Mouse (Mus musculus): ENCODE measurements around the gene Aifm3.
"Not testable (repeated sequence)": the region's sequence is repeated elsewhere in the genome, so short reads cannot be mapped to it uniquely, and the experiment has no call there.

The Aifm3 gene

DNA sequence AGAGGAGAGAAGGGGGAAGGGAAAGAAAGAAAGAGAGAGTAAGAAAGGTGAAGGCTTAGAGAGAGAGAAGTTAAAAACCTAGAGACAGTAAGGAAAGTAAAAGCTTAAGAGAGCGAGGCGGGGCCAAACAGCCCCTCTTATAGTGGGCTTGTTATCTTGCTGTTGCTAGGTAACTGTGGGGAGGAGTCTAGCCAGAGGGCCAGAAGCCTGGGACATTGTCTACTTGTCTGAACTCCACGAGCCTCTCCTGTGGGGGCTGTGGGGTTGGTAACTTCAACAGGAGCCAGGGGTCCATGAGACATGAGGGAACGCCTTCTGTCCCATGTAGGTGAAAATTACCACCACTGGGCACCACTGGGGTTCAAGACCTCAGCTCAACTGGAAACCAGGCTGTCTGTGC is 65.3 kb downstream of the Aifm3 start:
- not testable (repeated sequence) for DNase-seq

DNA sequence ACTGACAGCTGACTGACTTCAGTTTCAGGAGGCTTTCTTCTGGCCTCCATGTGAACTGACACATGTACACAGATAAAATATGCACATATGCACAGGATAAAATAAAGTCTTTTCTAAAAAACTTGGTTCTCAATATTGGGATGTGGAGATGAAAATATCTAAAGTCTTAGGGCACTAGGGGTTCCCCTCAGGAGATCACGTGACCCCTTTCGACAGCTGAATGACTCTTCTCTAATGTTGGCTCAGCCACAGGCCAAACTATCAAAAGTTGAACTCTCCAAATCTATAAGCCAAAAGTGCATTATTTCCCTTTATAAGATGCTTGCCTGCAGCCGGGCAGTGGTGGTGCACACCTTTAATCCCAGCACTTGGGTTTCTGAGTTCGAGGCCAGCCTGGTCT is 66.8 kb downstream of the Aifm3 start:
- DNase-seq: no peak

DNA sequence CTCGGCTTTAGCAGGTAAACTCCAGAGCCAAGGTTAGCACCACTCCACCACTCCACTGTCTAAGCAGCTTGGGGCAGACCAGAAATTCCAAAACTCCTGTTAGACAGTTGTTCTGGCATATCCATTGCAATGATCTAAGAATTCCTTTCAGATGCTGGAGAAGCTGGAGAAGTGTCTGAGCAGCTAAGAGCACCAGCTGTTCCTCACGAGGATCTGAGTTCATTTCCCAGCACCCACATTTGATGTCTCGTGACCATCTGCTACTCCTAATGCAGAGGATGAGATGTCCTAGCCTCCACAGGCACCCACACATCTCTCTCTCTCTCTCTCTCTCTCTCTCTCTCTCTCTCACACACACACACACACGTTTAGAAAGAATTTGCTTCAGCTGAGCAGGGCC is 67.5 kb downstream of the Aifm3 start:
- DNase-seq: no peak

Measured in kidney, postnatal 4 days (tissue).